Mouse (Mus musculus) CH12.LX (cell line): ENCODE measurements at regions not wholly inside any gene's neighbourhood (a gene's known extent, or its start where the extent isn't known, plus 50 kb on each side); places are given as distances from the start of the nearest gene placed in this dataset.

ENCODE experiments used
- BHLHE40 ChIP-seq: IDR thresholded peaks from 2 replicates; pipeline ENCODE4 v1.6.1; 2011; ENCODE audit warnings: mild to moderate bottlenecking, low read depth, low read length, improper control_type of control experiment
- CHD1 ChIP-seq: IDR thresholded peaks from 2 replicates; pipeline ENCODE4 v1.6.1; 2012; ENCODE audit warnings: low read depth, low read length, improper control_type of control experiment, inconsistent platforms
- CTCF ChIP-seq, 2 experiments: IDR thresholded peaks in 1 of 2; conservative IDR thresholded peaks in 1 of 2; 2 replicates each; pipeline ENCODE4 v1.5.1; 2011 to 2012; ENCODE audit warnings: low read depth in 2 of 2, low read length in 2 of 2, improper control_type of control experiment in 1 of 2, inconsistent platforms in 1 of 2, mild to moderate bottlenecking in 1 of 2, moderate library complexity in 1 of 2
- EP300 ChIP-seq: IDR thresholded peaks from 2 replicates; pipeline ENCODE4 v1.6.1; 2011; ENCODE audit warnings: low read length, improper control_type of control experiment
- ETS1 ChIP-seq: conservative IDR thresholded peaks from 2 replicates; pipeline ENCODE4 v1.6.1; 2012; ENCODE audit warnings: low read depth, mild to moderate bottlenecking, inconsistent platforms, low read length, improper control_type of control experiment, moderate library complexity
- HCFC1 ChIP-seq: IDR thresholded peaks from 2 replicates; pipeline ENCODE4 v1.6.1; 2012; ENCODE audit warnings: low read depth, mild to moderate bottlenecking, inconsistent platforms, low read length, improper control_type of control experiment
- JUND ChIP-seq: conservative IDR thresholded peaks from 2 replicates; pipeline ENCODE4 v1.6.1; 2011; ENCODE audit warnings: low read depth, low read length, improper control_type of control experiment
- MAFK ChIP-seq: IDR thresholded peaks from 2 replicates; pipeline ENCODE4 v1.6.1; 2011; ENCODE audit warnings: low read length, improper control_type of control experiment; ENCODE audit not compliant: insufficient replicate concordance
- MXI1 ChIP-seq: IDR thresholded peaks from 2 replicates; pipeline ENCODE4 v1.6.1; 2011; ENCODE audit warnings: mild to moderate bottlenecking, low read depth, low read length, improper control_type of control experiment
- POLR2A ChIP-seq: IDR thresholded peaks from 2 replicates; pipeline ENCODE4 v1.6.1; 2011; ENCODE audit warnings: low read depth, mild to moderate bottlenecking, improper control_type of control experiment, low read length
- POLR2AphosphoS2 ChIP-seq: IDR thresholded peaks from 2 replicates; pipeline ENCODE4 v1.6.1; 2011; ENCODE audit warnings: low read depth, low read length, improper control_type of control experiment
- RCOR1 ChIP-seq: conservative IDR thresholded peaks from 2 replicates; pipeline ENCODE4 v1.6.1; 2012; ENCODE audit warnings: low read depth, mild to moderate bottlenecking, inconsistent platforms, low read length, improper control_type of control experiment
- ZNF384 ChIP-seq: IDR thresholded peaks from 2 replicates; pipeline ENCODE4 v1.6.1; 2012; ENCODE audit warnings: low read depth, low read length, improper control_type of control experiment, inconsistent platforms

DNA sequence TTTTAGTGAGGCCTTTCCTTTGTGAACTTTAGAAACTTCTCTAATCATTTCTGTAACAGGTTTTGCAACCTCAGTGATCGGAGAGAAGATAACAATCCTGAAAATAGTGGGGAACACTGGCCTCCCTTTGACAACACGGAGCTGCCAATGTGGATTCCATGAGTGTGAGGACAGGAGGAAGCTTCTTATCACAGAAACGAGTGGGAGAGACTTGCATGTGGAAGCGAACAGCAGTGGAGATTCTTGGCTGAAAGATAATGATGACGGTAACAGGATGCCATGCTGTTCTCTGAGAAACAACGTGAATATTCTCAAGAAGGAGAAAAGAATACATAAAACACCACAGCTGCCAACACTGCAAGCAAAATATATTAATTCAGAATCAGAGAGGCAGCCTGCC is 1407.4 kb upstream of the Zeb2 start:
- TF ChIP-seq HCFC1 (no peak), CTCF (conservative IDR thresholded peaks at IDR 0.05 in 1 of 2, IDR thresholded peaks at IDR 0.05 in 1 of 2; ENCODE audit: low read depth in 2 of 2, low read length in 2 of 2) (no peak), MAFK (no peak), ETS1 (no peak), ZNF384 (no peak), JUND (no peak), RCOR1 (no peak), POLR2AphosphoS2 (no peak), BHLHE40 (no peak), EP300 (no peak), CHD1 (no peak), MXI1 (no peak), POLR2A (no peak)
